In the genomic region with DNA sequence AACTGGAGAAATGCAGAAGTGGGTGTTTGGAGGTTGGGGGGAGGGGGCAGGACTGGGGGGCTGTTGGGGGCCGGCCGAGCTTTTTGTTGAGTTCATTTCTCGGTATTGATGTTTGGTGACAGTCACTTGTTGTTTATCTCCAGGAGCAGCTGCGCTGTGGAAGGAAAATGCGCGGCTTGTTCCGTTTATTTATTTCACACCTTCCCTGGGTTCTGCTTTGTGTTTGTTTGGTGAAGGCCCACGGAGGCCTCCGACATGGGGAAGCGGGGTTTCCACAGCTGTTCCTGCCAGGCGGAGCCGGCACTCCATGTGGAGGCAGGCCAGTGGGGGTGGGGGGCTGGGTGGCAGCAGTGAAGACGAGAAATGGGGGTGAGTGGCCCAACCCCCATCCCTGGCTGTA, we compare ENCODE assay signal across 11 mouse cellular contexts.
DNase-seq lines count a peak whose midpoint lies in the region; ATAC-seq and TF ChIP-seq lines count a peak whose summit lies in the region.
"Had no signal": no experiment of that assay in that cellular context is flagged by ENCODE, and none has a peak within 500 bp of the region (broad histone marks: within the 10 kb centered on the region; RNA-seq: fewer than 3 reads in every experiment).

No protein-coding gene starts in this region.

- WGBS in lung, embryonic 15.5 days = 20% methylated on average over 13 of the region's 13 CpGs
- 54% methylated on average over 13 of the region's 13 CpGs for WGBS in forebrain, embryonic 12.5 days
- WGBS in hindbrain, embryonic 16.5 days = 12% methylated on average over 13 of the region's 13 CpGs
- 30% methylated on average over 13 of the region's 13 CpGs for WGBS in midbrain, postnatal 0 days

- ATAC-seq in lung, embryonic 15.5 days (ENCODE audit: borderline replicate concordance, extremely low read depth, low FRiP score, low TSS enrichment) = no peak
- peak; percentile 25; the same call in 1 of the 2 replicates for ATAC-seq in forebrain, embryonic 12.5 days (ENCODE audit: low FRiP score)
- no peak for ATAC-seq in hindbrain, embryonic 16.5 days
- no peak for ATAC-seq in midbrain, postnatal 0 days (ENCODE audit: low FRiP score)

- no peak overlapping the region for H3K27ac ChIP-seq in lung, embryonic 15.5 days
- peak overlapping the region; percentile 87 for H3K27ac ChIP-seq in forebrain, embryonic 12.5 days
- H3K27ac ChIP-seq in hindbrain, embryonic 16.5 days (ENCODE audit: low read depth, low read length) = peak overlapping the region; percentile 87
- H3K27ac ChIP-seq in midbrain, postnatal 0 days (ENCODE audit: low read depth, low read length) = peak overlapping the region; percentile 77
- H3K27ac ChIP-seq: left cerebral cortex, adult 2 months had no signal

- DNase-seq in lung, postnatal 14 days = no peak
- DNase-seq in midbrain, postnatal 0 days (ENCODE audit: low spot score) = peak; percentile 54
- DNase-seq in kidney, postnatal 25 days = no peak
- no peak for DNase-seq in kidney, adult 8-10 months
- DNase-seq: adrenal gland, adult 8-10 months; gastrocnemius, postnatal 25 days; lung, postnatal 36 days had no signal

- no peak overlapping the region for H3K4me3 ChIP-seq in lung, embryonic 15.5 days
- H3K4me3 ChIP-seq in forebrain, embryonic 12.5 days (replicated peaks) = no peak overlapping the region
- no peak overlapping the region for H3K4me3 ChIP-seq in hindbrain, embryonic 16.5 days (ENCODE audit: low read length)
- H3K4me3 ChIP-seq in midbrain, postnatal 0 days (ENCODE audit: low read depth, low read length) = no peak overlapping the region
- H3K4me3 ChIP-seq: left cerebral cortex, adult 2 months had no signal

- H3K9me3 ChIP-seq in lung, embryonic 15.5 days = no peaks in the 10 kb centered on the region
- H3K9me3 ChIP-seq in forebrain, embryonic 12.5 days = no peaks in the 10 kb centered on the region
- H3K9me3 ChIP-seq in hindbrain, embryonic 16.5 days (ENCODE audit: control insufficient read depth, low read length) = no peaks in the 10 kb centered on the region
- no peaks in the 10 kb centered on the region for H3K9me3 ChIP-seq in midbrain, postnatal 0 days (ENCODE audit: low read length)

- TF ChIP-seq CTCF in midbrain, postnatal 0 days (IDR thresholded peaks at IDR 0.05) = no peak

- H3K4me2 ChIP-seq in lung, embryonic 15.5 days = peak overlapping the region; percentile 18; the same call in 1 of the 2 replicates
- H3K4me2 ChIP-seq in forebrain, embryonic 12.5 days = 0 out of 2 replicates have a peak overlapping the region, but pooled peaks have one; percentile 1
- peak overlapping the region; percentile 9; the same call in 1 of the 2 replicates for H3K4me2 ChIP-seq in hindbrain, embryonic 16.5 days (ENCODE audit: low read length)
- H3K4me2 ChIP-seq in midbrain, postnatal 0 days (ENCODE audit: low read depth, low read length, poor library complexity, severe bottlenecking) = no peak overlapping the region

- H3K9ac ChIP-seq in lung, embryonic 15.5 days = no peak overlapping the region
- no peak overlapping the region for H3K9ac ChIP-seq in forebrain, embryonic 12.5 days
- H3K9ac ChIP-seq in hindbrain, embryonic 16.5 days (ENCODE audit: low read depth, low read length) = peak overlapping the region; percentile 51
- H3K9ac ChIP-seq in midbrain, postnatal 0 days (replicated peaks; ENCODE audit: low read length, poor library complexity, severe bottlenecking) = 0 out of 2 replicates have a peak overlapping the region, but pooled peaks have one; percentile 24

- H3K27me3 ChIP-seq in lung, embryonic 15.5 days = no peaks in the 10 kb centered on the region
- H3K27me3 ChIP-seq in forebrain, embryonic 12.5 days = no peaks in the 10 kb centered on the region
- no peaks in the 10 kb centered on the region for H3K27me3 ChIP-seq in hindbrain, embryonic 16.5 days (replicated peaks; ENCODE audit: control insufficient read depth, insufficient read depth, low read length)
- H3K27me3 ChIP-seq in midbrain, postnatal 0 days (ENCODE audit: insufficient read depth, low read length) = no peaks in the 10 kb centered on the region

- peaks cover 17% of the 10 kb centered on the region for H3K4me1 ChIP-seq in lung, embryonic 15.5 days
- H3K4me1 ChIP-seq in forebrain, embryonic 12.5 days = peaks cover 46% of the 10 kb centered on the region
- peaks cover 52% of the 10 kb centered on the region for H3K4me1 ChIP-seq in hindbrain, embryonic 16.5 days (ENCODE audit: control insufficient read depth, insufficient read depth, low read depth, low read length)
- H3K4me1 ChIP-seq in midbrain, postnatal 0 days (ENCODE audit: insufficient read depth, low read length) = peaks cover 22% of the 10 kb centered on the region

- H3K36me3 ChIP-seq in lung, embryonic 15.5 days = peaks cover 3% of the 10 kb centered on the region; the same call in 1 of the 2 replicates
- peaks cover 16% of the 10 kb centered on the region for H3K36me3 ChIP-seq in forebrain, embryonic 12.5 days (replicated peaks)
- H3K36me3 ChIP-seq in hindbrain, embryonic 16.5 days (ENCODE audit: control insufficient read depth, insufficient read depth, low read length) = no peaks in the 10 kb centered on the region
- H3K36me3 ChIP-seq in midbrain, postnatal 0 days (ENCODE audit: insufficient read depth, low read length) = peaks cover 6% of the 10 kb centered on the region

Comparison
In these comparisons a context has a peak if more than half of its experiments do, and no peak if none do; other contexts are left out.
1. H3K9ac ChIP-seq: peak in hindbrain, embryonic 16.5 days (single experiment) and midbrain, postnatal 0 days (single experiment); none in lung, embryonic 15.5 days (single experiment) and forebrain, embryonic 12.5 days (single experiment).